Mouse (Mus musculus) heart, embryonic 12.5 days (tissue): ENCODE measurements around the gene Mrtfa. TPM values are rescaled to one million over a fixed set of nuclear protein-coding genes. Genes with fewer than 3 reads are reported as not detected.

Source experiments
- ATAC-seq: fragments of 200-750 bp; cut with Nextera tagmentation; 2 replicates; pipeline ENCODE4 v1.8.0; 2017; ENCODE audit warnings: moderate TSS enrichment, moderate library complexity; ENCODE audit not compliant: insufficient number of reproducible peaks, low FRiP score
- H3K27ac ChIP-seq: fragments of 300-500 bp; sonication (generic); 2 replicates; pipeline ENCODE4 v1.5.1; 2016; ENCODE audit warnings: mild to moderate bottlenecking, moderate library complexity; ENCODE audit not compliant: poor library complexity, severe bottlenecking
- H3K27me3 ChIP-seq: fragments of 300-500 bp; sonication (generic); replicated peaks from 2 replicates; pipeline ENCODE4 v1.6.1; 2016; ENCODE audit warnings: mild to moderate bottlenecking, moderate library complexity
- H3K36me3 ChIP-seq: fragments of 300-500 bp; sonication (generic); 2 replicates; pipeline ENCODE4 v1.6.1; 2016; ENCODE audit warnings: mild to moderate bottlenecking, moderate library complexity
- H3K4me1 ChIP-seq: fragments of 300-500 bp; sonication (generic); replicated peaks from 2 replicates; pipeline ENCODE4 v1.6.1; 2016; ENCODE audit warnings: mild to moderate bottlenecking
- H3K4me2 ChIP-seq: fragments of 300-500 bp; sonication (generic); 2 replicates; pipeline ENCODE4 v1.6.1; 2016; ENCODE audit warnings: mild to moderate bottlenecking, moderate library complexity
- H3K4me3 ChIP-seq: fragments of 300-500 bp; sonication (generic); 2 replicates; pipeline ENCODE4 v1.5.1; 2016; ENCODE audit warnings: mild to moderate bottlenecking
- H3K9ac ChIP-seq: fragments of 300-500 bp; sonication (generic); 2 replicates; pipeline ENCODE4 v1.6.1; 2016; ENCODE audit warnings: mild to moderate bottlenecking, moderate library complexity
- H3K9me3 ChIP-seq: fragments of 300-500 bp; sonication (generic); replicated peaks from 2 replicates; pipeline ENCODE4 v1.6.1; 2016; ENCODE audit warnings: mild to moderate bottlenecking, moderate library complexity
- WGBS: fragments of 180-500 bp; shearing (Covaris S2); methylation state at CpG from one replicate; pipeline ENCODE4 v1.1.7; 2016; 5-methylcytosine and 5-hydroxymethylcytosine counted together
- polyA plus RNA-seq: library from polyadenylated mRNA; unstranded; fragments of >200 nt; fragmentation: Nextera tagmentation; extraction: Ambion mirVana; gene quantifications from 2 replicates; pipeline ENCODE4 v1.2.1, GENCODE M21; 2016

Gene Mrtfa
- polyA plus RNA-seq, 1 experiment from 2014 or later = 19.4 TPM

- Histone ChIP-seq H3K27ac (no peak overlapping the region), H3K27me3 (peaks cover 24% of the 10 kb centered on the region), H3K9me3 (no peaks in the 10 kb centered on the region), H3K4me3 (no peak overlapping the region), H3K4me2 (no peak overlapping the region), H3K9ac (no peak overlapping the region), H3K4me1 (peaks cover 38% of the 10 kb centered on the region), H3K36me3 (no peaks in the 10 kb centered on the region)
- WGBS = 67% methylated on average over 4 of the region's 4 CpGs
- no peak for ATAC-seq
Measured at GRCm38 (mm10) chr15:81064661-81065060, 125.9 kb downstream of the Mrtfa start.

- Histone ChIP-seq H3K9ac (no peak overlapping the region), H3K27me3 (peaks cover 19% of the 10 kb centered on the region), H3K36me3 (no peaks in the 10 kb centered on the region), H3K4me1 (peaks cover 38% of the 10 kb centered on the region), H3K4me3 (no peak overlapping the region), H3K4me2 (no peak overlapping the region), H3K27ac (no peak overlapping the region), H3K9me3 (no peaks in the 10 kb centered on the region)
- ATAC-seq = no peak
- 45% methylated on average over 1 of the region's 1 CpGs for WGBS
Measured at GRCm38 (mm10) chr15:81064143-81064542, 126.4 kb downstream of the Mrtfa start.

- no peaks in the 10 kb centered on the region for H3K36me3 ChIP-seq
- peaks cover 34% of the 10 kb centered on the region for H3K4me1 ChIP-seq
- no peak overlapping the region for H3K27ac ChIP-seq
- peak overlapping the region; percentile 33 for H3K4me2 ChIP-seq
- H3K27me3 ChIP-seq = 0 out of 2 replicates have a peak, but pooled peaks cover 12% of the 10 kb centered on the region
- ATAC-seq = no peak
- H3K9me3 ChIP-seq = no peaks in the 10 kb centered on the region
- WGBS = 28% methylated on average over 8 of the region's 8 CpGs
- no peak overlapping the region for H3K9ac ChIP-seq
- no peak overlapping the region for H3K4me3 ChIP-seq
Measured at GRCm38 (mm10) chr15:81062616-81063015, 127.9 kb downstream of the Mrtfa start.

GRCm38 (mm10) chr15:81062175-81062588 lies 128.4 kb downstream of the Mrtfa start:
- Histone ChIP-seq H3K27ac (no peak overlapping the region), H3K9ac (no peak overlapping the region)
- peak; percentile 25; the same call in 1 of the 2 replicates for ATAC-seq

GRCm38 (mm10) chr15:81060975-81061374 lies 129.6 kb downstream of the Mrtfa start:
- Histone ChIP-seq H3K4me3 (no peak overlapping the region), H3K9ac (no peak overlapping the region), H3K27me3 (0 out of 2 replicates have a peak, but pooled peaks cover 12% of the 10 kb centered on the region), H3K4me1 (peaks cover 21% of the 10 kb centered on the region), H3K27ac (no peak overlapping the region), H3K36me3 (no peaks in the 10 kb centered on the region), H3K4me2 (no peak overlapping the region), H3K9me3 (no peaks in the 10 kb centered on the region)
- 79% methylated on average over 2 of the region's 2 CpGs for WGBS
- ATAC-seq = no peak

More at GRCm38 (mm10) chr15:81062175-81062588, 128.4 kb downstream of the Mrtfa start:
- H3K4me1 ChIP-seq = peaks cover 33% of the 10 kb centered on the region
- H3K9me3 ChIP-seq = no peaks in the 10 kb centered on the region
- H3K4me3 ChIP-seq = no peak overlapping the region
- H3K4me2 ChIP-seq = peak overlapping the region; percentile 33
- no peaks in the 10 kb centered on the region for H3K36me3 ChIP-seq
- WGBS = 12% methylated on average over 8 of the region's 8 CpGs
- 0 out of 2 replicates have a peak, but pooled peaks cover 12% of the 10 kb centered on the region for H3K27me3 ChIP-seq

- 89% methylated on average over 5 of the region's 5 CpGs for WGBS
- H3K27me3 ChIP-seq = no peaks in the 10 kb centered on the region
- no peak overlapping the region for H3K4me3 ChIP-seq
- ATAC-seq = no peak
- no peak overlapping the region for H3K9ac ChIP-seq
- H3K27ac ChIP-seq = no peak overlapping the region
- no peaks in the 10 kb centered on the region for H3K9me3 ChIP-seq
- no peak overlapping the region for H3K4me2 ChIP-seq
- no peaks in the 10 kb centered on the region for H3K36me3 ChIP-seq
- H3K4me1 ChIP-seq = peaks cover 10% of the 10 kb centered on the region
Measured at GRCm38 (mm10) chr15:81057736-81058135, 132.8 kb downstream of the Mrtfa start.

GRCm38 (mm10) chr15:81055488-81055887 lies 135.1 kb downstream of the Mrtfa start:
- Histone ChIP-seq H3K4me3 (no peak overlapping the region), H3K4me1 (peaks cover 5% of the 10 kb centered on the region), H3K36me3 (no peaks in the 10 kb centered on the region), H3K9me3 (no peaks in the 10 kb centered on the region), H3K4me2 (no peak overlapping the region), H3K27me3 (no peaks in the 10 kb centered on the region), H3K9ac (no peak overlapping the region), H3K27ac (no peak overlapping the region)
- WGBS = 88% methylated on average over 2 of the region's 2 CpGs
- ATAC-seq = no peak

GRCm38 (mm10) chr15:81052491-81052890 lies 138.1 kb downstream of the Mrtfa start:
- no peaks in the 10 kb centered on the region for H3K9me3 ChIP-seq
- peaks cover 26% of the 10 kb centered on the region for H3K4me1 ChIP-seq
- WGBS = 89% methylated on average over 5 of the region's 5 CpGs
- no peak overlapping the region for H3K9ac ChIP-seq
- no peak overlapping the region for H3K4me2 ChIP-seq
- no peak overlapping the region for H3K27ac ChIP-seq
- H3K4me3 ChIP-seq = no peak overlapping the region
- no peak for ATAC-seq
- no peaks in the 10 kb centered on the region for H3K36me3 ChIP-seq
- no peaks in the 10 kb centered on the region for H3K27me3 ChIP-seq

- Histone ChIP-seq H3K36me3 (no peaks in the 10 kb centered on the region), H3K4me3 (no peak overlapping the region), H3K4me1 (peaks cover 30% of the 10 kb centered on the region), H3K9ac (0 out of 2 replicates have a peak overlapping the region, but pooled peaks have one; percentile 3), H3K27me3 (no peaks in the 10 kb centered on the region), H3K27ac (no peak overlapping the region), H3K4me2 (no peak overlapping the region), H3K9me3 (no peaks in the 10 kb centered on the region)
- WGBS = 11% methylated on average over 3 of the region's 3 CpGs
- no peak for ATAC-seq
Measured at GRCm38 (mm10) chr15:81050488-81050887, 140.1 kb downstream of the Mrtfa start.

- Histone ChIP-seq H3K9me3 (no peaks in the 10 kb centered on the region), H3K36me3 (peaks cover 4% of the 10 kb centered on the region; the same call in 1 of the 2 replicates), H3K4me3 (no peak overlapping the region), H3K4me2 (no peak overlapping the region), H3K4me1 (peaks cover 30% of the 10 kb centered on the region), H3K27ac (no peak overlapping the region), H3K9ac (no peak overlapping the region), H3K27me3 (no peaks in the 10 kb centered on the region)
- ATAC-seq = no peak
- WGBS = 74% methylated on average over 6 of the region's 6 CpGs
Measured at GRCm38 (mm10) chr15:81049401-81050053, 141.0 kb downstream of the Mrtfa start.

GRCm38 (mm10) chr15:81047497-81047896 lies 143.1 kb downstream of the Mrtfa start:
- Histone ChIP-seq H3K9ac (no peak overlapping the region), H3K27ac (no peak overlapping the region), H3K4me1 (peaks cover 35% of the 10 kb centered on the region), H3K4me3 (no peak overlapping the region), H3K4me2 (no peak overlapping the region), H3K27me3 (no peaks in the 10 kb centered on the region), H3K36me3 (peaks cover 10% of the 10 kb centered on the region), H3K9me3 (no peaks in the 10 kb centered on the region)
- peak; percentile 42; the same call in 1 of the 2 replicates for ATAC-seq
- WGBS = 17% methylated on average over 10 of the region's 10 CpGs

- no peaks in the 10 kb centered on the region for H3K27me3 ChIP-seq
- no peak overlapping the region for H3K4me2 ChIP-seq
- ATAC-seq = no peak
- peaks cover 10% of the 10 kb centered on the region for H3K36me3 ChIP-seq
- H3K4me3 ChIP-seq = no peak overlapping the region
- no peak overlapping the region for H3K27ac ChIP-seq
- no peaks in the 10 kb centered on the region for H3K9me3 ChIP-seq
- peaks cover 49% of the 10 kb centered on the region for H3K4me1 ChIP-seq
- H3K9ac ChIP-seq = no peak overlapping the region
- 83% methylated on average over 7 of the region's 7 CpGs for WGBS
Measured at GRCm38 (mm10) chr15:81046061-81046460, 144.5 kb downstream of the Mrtfa start.
